Mouse (Mus musculus): ENCODE measurements around the gene Psme2b.

- TF ChIP-seq CTCF (IDR thresholded peaks at IDR 0.05; ENCODE audit: low read depth) (no peak), EP300 (IDR thresholded peaks at IDR 0.05; ENCODE audit: low read depth) (no peak)
Observed at GRCm38 (mm10) chr11:48902021-48902420, 44.0 kb downstream of the Psme2b start, which contains the start of gene Gm5431.
